Mouse (Mus musculus) embryo, embryonic 11 days (tissue): ENCODE measurements at regions not wholly inside any gene's neighbourhood (a gene's known extent, or its start where the extent isn't known, plus 50 kb on each side); places are given as distances from the start of the nearest gene placed in this dataset.

ENCODE experiments used
- DNase-seq: peaks from one replicate; pipeline ENCODE4 v3.0.0-alpha.2; 2015

DNA sequence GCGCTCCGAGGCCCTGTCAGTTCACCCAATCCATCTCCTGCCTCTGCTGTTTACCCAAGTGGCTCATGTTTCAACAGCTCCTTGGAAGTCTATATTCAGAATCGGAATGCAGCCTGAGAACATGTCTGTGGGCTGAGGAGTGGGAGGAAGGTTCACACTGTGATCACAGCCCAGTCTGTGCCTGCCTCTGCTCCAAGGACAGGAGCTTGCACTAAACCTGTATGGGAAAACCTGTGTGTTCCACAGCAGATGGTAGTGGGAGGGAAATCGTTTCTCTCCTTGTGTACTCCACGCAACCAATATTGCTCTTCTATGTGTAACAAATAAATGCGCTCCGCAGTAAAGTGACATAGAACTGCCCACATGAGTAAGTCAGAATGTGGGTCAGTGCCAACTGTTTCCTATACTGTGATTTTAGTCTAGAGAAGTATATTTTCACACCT is 514.0 kb upstream of the Epha7 start:
- peak; percentile 63 for DNase-seq

DNA sequence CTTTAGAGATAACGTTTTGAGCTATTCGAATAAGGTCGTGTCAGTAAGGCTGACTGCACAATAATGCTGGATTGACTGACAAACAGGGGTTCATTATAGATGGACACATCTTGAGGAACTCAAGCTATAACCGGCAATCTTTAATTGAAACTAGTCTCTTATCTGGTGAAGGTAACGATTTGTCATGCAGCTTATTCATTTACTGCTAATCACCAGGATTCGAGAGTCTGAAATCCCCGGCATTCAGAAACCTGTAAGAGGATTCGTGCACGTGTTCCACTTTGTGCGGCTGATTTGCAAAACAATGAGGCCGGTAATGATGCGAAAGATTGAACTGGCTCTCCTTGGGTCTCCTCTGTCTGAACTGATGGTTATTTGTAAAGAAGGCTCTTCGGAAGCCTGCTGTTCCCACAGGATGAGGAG is 512.9 kb upstream of the Epha7 start:
- DNase-seq = peak; percentile 46

DNA sequence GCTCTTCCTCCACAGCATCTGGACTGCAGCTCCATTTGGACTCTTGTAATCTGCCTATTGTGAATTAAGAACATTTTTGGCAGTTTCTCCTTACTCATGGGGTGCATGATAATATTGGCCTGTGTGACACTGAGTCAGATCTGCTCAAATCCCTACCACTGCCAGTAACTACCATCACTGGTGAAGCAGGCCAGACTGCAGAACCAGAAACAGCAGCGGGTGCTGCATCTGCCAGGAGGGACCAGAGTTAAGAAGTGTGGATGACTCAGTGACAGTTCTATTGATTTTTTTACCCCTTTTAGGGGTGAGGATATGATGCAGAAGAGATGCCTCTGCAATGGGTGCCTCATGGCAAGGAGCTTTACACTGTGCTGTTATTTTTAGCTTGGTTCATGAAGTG is 511.2 kb upstream of the Epha7 start:
- no peak for DNase-seq

DNA sequence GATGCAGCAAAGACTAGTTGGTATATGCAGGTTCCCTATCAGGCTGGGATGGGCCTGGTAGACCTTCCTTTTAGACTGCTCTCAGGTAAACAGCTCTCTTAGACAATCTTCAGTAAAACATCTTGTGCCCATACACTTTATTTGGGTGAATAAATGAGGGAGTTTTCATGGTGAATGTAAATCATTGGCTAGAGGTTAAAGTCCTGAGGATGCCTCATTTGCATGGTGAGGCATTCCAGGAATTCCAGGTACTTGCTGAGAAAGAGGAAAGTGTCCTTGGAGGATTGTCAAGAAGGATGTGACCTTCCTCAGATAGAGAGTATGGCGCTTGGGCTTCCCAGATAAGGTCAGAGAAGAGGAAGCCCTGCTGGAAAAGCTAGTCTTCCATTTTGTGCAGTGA is 481.9 kb upstream of the Epha7 start:
- no peak for DNase-seq

DNA sequence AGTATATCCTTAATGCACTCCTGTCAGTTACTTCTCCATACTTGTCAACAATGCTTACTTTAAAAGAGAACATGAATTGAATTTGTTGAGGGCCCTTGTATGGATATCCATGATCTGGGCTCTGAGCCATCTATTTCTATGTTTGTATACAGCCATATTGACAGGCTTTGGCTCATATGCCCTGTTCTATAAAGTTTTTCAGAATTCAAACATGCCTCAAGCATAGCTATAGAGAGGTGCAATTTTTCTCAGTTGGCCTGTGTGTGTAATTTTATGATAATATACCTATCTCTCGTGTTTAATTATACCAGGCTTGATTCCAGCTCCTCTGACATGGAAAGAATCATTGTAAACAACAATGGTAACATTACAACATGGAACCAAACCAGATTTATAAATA is 448.4 kb upstream of the Epha7 start:
- DNase-seq = no peak

DNA sequence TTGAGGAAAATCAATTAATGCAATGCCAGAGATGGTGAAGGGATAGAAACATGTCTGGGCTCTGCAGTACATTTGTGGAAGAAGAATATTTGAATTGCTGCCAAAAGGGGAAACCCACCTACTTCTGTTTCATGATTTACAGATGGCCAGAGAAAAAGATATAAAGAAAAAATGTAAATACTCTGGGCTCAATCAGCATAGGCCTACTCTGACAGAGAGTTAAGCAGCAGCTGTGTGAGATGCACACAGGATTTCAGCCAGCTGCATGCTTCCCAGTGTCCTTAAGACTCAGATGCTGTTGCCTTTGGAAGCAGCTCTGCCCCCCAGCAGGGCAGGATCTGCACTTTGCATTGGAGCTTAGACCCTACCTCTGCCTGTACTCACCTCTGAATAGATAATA is 435.8 kb upstream of the Epha7 start:
- no peak for DNase-seq

DNA sequence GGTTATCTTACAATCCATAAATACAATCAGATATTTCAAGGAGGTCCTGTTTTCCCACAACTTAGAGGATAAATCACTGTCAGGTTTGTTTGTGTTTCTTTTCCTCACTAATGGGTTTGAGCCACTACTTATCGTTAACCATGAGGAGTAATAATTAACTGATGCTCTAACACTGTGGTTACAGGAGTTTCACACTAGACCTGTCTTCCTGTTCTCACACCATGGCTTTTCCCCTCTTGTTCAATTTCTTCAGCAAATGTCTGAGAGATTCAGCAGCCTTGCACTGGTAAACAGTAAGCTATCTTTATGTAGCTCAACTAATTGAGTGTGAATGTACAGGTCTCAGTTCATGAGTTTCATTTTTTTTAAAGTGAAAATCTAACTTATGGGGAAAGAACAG is 434.3 kb upstream of the Epha7 start:
- no peak for DNase-seq

DNA sequence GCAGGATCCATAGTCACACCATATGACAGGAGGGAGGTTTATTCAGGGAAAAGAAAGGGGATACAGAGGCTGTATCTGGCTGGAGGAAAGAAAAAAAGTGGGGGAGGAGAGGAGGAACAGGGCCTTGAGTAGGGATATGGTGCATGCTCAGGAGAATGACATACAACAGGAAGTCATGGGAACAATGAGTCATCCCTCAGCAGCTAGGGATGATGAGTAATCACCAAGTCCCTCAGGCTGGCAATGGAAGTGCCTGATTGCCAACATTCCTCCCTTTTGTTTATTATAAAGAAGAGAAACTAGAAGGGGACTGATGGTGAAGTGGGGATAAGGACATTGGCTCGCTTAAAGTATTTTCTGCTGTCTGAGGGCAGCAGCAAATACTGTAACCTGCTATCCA is 388.6 kb upstream of the Epha7 start:
- no peak for DNase-seq

DNA sequence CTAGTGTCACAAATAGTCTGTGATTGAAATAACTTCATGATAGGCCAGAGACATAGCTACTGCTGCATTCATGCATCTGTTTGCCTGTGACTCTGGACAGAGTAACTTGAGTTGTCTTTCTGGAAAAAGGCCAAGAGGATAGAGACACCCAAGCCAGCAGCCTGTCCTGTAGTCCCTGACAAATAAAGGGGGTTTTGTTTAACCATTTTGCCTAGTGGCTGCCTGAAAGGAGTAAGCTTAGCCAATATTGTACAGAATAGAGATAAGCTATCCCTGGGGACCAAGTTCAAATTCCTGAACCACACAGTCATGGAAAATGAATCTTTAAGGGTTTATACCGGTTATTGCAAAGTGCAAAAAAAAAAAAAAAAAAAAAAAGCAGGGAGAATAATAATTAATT is 372.8 kb upstream of the Epha7 start:
- DNase-seq = no peak

DNA sequence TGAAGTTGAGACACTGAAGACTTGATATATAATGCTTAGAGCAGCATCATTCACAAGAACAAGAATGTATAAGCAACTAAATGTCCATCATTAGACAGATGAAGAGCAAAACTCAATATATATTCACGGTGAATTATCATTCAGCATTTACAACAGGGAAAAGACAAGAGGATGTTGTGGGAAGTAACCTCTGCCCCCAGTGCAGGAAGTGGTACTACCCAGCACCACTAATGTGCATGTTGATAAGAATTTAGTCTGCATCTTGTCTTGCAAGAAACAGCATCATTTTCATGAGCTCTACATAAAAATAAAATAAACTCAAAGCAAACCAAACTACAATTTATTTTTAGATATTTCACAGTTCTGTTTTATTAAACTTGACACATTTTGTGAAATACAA is 359.8 kb upstream of the Epha7 start:
- DNase-seq = no peak

DNA sequence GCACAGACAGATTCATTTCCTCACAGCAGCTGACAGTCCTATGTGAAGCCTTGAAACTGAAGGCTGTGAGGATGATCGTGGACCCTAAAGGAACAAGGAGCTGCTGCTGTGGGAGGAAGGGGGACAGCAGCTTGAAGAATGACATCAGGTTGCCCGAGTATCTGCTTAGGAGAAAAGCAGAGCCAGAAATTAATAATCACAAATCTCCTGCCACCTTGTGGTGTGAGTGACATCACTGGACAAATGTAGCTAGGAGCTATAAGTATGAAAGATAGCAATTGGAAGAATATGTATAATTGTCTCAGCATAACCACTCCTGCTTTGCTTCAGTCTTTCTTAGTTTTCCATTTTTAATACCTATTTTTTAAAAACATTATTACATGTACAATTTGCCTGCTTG is 356.6 kb upstream of the Epha7 start:
- no peak for DNase-seq
